Mouse (Mus musculus) hindbrain, embryonic 14.5 days (tissue): Measurements from ENCODE around the gene Majin. TPM values are rescaled to one million over a fixed set of nuclear protein-coding genes. Genes with fewer than 3 reads are reported as not detected.

Experiments
- ATAC-seq: fragments of 200-750 bp; cut with Nextera tagmentation; 2 replicates; pipeline ENCODE4 v1.8.0; 2017; ENCODE audit warnings: moderate number of reproducible peaks, mild to moderate bottlenecking, moderate TSS enrichment, moderate library complexity; ENCODE audit not compliant: low FRiP score
- DNase-seq: peaks from one replicate; pipeline ENCODE4 v3.0.0-alpha.2; 2015; ENCODE audit warnings: low spot score
- H3K27ac ChIP-seq: fragments of 300-500 bp; sonication (generic); 2 replicates; pipeline ENCODE4 v1.5.1; 2014; ENCODE audit warnings: mild to moderate bottlenecking, moderate library complexity
- H3K27me3 ChIP-seq: fragments of 300-500 bp; sonication (generic); 2 replicates; pipeline ENCODE4 v1.6.1; 2014; ENCODE audit warnings: mild to moderate bottlenecking, low read length, mixed read lengths; ENCODE audit not compliant: control insufficient read depth, insufficient read depth
- H3K36me3 ChIP-seq: fragments of 300-500 bp; sonication (generic); replicated peaks from 2 replicates; pipeline ENCODE4 v1.6.1; 2014; ENCODE audit not compliant: control insufficient read depth, insufficient read depth
- H3K4me1 ChIP-seq: fragments of 300-500 bp; sonication (generic); replicated peaks from 2 replicates; pipeline ENCODE4 v1.6.1; 2014; ENCODE audit warnings: antibody characterized with exemption, low read length, mixed read lengths; ENCODE audit not compliant: control insufficient read depth, insufficient read depth
- H3K4me2 ChIP-seq: fragments of 300-500 bp; sonication (generic); replicated peaks from 2 replicates; pipeline ENCODE4 v1.6.1; 2014; ENCODE audit warnings: mild to moderate bottlenecking, moderate library complexity
- H3K4me3 ChIP-seq: fragments of 300-500 bp; sonication (generic); replicated peaks from 2 replicates; pipeline ENCODE4 v1.5.1; 2014; ENCODE audit warnings: mild to moderate bottlenecking, low read length
- H3K9ac ChIP-seq: fragments of 300-500 bp; sonication (generic); 2 replicates; pipeline ENCODE4 v1.6.1; 2014
- H3K9me3 ChIP-seq: fragments of 300-500 bp; sonication (generic); 2 replicates; pipeline ENCODE4 v1.6.1; 2016; ENCODE audit warnings: low read length; ENCODE audit not compliant: control insufficient read depth
- WGBS: fragments of 180-500 bp; shearing (Covaris S2); extraction: QIAGEN DNeasy Blood & Tissue Kit; methylation state at CpG from one replicate; pipeline ENCODE4 v1.1.7; 2014; 5-methylcytosine and 5-hydroxymethylcytosine counted together
- polyA plus RNA-seq: library from polyadenylated mRNA; unstranded; fragments of >200 nt; fragmentation: Nextera tagmentation; extraction: Ambion mirVana; gene quantifications from 2 replicates; pipeline ENCODE4 v1.2.1, GENCODE M21; 2014

The Majin gene
- polyA plus RNA-seq, 1 experiment from 2014 or later = not detected

DNA sequence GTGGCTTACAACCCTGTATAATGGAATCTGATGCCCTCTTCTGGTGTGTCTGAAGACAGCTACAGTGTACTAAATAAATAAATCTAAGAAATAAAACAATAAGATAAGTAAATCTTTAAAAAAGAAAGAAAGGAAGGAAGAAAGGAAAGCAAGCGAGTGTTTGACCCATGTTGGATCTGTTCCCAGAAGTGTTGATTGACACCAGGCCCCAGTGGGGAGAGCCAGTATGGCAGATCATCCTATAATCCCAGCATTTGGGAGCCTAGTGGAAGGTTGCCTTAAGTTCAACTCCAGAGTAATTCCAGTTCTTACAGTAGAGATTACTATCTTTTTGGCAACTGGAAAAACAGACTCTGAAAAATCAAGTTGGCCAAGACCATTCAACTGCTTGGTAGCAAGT lies 61.6 kb downstream of the Majin start:
- no peak overlapping the region for H3K4me3 ChIP-seq
- ATAC-seq (no peak), DNase-seq (no peak)
- no peaks in the 10 kb centered on the region for H3K27me3 ChIP-seq
- H3K4me1 ChIP-seq = peaks cover 9% of the 10 kb centered on the region
- 71% methylated on average over 1 of the region's 1 CpGs for WGBS
- no peak overlapping the region for H3K9ac ChIP-seq
- H3K27ac ChIP-seq = no peak overlapping the region
- H3K4me2 ChIP-seq = no peak overlapping the region
- H3K9me3 ChIP-seq = no peaks in the 10 kb centered on the region
- peaks cover 61% of the 10 kb centered on the region for H3K36me3 ChIP-seq

DNA sequence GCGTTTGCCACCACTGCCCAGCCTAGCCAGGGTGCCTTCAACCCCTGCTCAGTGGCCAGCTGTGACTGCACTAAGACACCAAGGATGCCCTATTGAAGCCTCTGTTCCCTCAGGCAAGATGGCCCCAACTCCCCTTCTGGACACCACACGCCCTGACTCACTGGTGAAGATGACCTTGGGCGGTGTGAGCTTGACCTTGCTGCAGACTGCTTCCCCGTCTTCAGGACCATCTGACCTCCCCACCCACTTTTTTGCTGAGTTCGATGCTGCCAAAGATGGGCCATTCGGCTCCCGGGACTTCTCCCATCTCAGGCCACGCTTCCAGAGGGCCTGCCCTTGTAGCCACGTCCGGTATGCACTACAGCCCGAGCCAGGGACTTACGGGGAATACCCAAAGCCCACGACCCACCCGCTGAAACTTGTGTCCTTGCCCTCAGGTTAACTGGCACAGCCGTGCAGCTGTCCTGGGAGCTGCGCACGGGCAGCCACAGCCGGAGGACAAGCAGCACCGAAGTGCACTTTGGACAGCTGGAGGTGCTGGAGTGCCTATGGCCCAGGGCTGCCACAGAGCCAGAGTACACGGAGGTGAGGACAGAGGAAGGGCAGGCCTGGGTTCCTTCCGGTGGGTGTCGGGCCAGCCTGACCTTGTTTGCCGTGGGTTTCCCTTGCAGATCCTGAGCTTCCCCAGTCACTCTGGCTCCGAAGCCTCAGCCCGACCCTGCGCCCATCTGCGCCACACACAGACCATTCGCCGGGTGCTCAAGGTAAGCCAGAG lies 63.5 kb downstream of the Majin start:
- H3K36me3 ChIP-seq = peaks cover 79% of the 10 kb centered on the region
- H3K4me3 ChIP-seq = no peak overlapping the region
- WGBS = 94% methylated on average over 29 of the region's 29 CpGs
- H3K4me1 ChIP-seq = peaks cover 2% of the 10 kb centered on the region
- DNase-seq (no peak), ATAC-seq (no peak)
- no peak overlapping the region for H3K4me2 ChIP-seq
- H3K9me3 ChIP-seq = no peaks in the 10 kb centered on the region
- no peak overlapping the region for H3K27ac ChIP-seq
- H3K9ac ChIP-seq = no peak overlapping the region
- H3K27me3 ChIP-seq = no peaks in the 10 kb centered on the region

DNA sequence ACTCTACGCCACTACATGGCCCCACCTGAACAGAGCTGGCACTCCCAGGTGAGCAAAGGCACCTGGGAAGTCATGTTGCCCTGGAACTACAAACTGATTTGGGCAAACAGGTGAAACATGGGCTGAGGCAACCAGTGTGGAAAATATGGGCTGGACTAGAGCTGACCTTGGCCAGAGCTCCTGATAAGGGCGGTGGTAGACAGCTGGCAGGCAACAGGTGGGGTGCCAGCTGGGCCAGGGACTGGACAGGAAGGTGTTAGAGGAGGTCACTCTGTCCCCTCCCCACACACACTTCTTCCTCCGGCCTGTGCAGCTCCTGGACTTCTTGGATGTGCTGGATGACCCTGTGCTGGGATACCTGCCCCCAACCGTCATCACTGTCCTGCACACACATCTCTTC lies 68.8 kb downstream of the Majin start:
- no peak overlapping the region for H3K27ac ChIP-seq
- H3K9me3 ChIP-seq = no peaks in the 10 kb centered on the region
- H3K4me1 ChIP-seq = no peaks in the 10 kb centered on the region
- peaks cover 89% of the 10 kb centered on the region for H3K36me3 ChIP-seq
- no peak overlapping the region for H3K9ac ChIP-seq
- DNase-seq (no peak), ATAC-seq (no peak)
- 88% methylated on average over 4 of the region's 4 CpGs for WGBS
- H3K4me2 ChIP-seq = no peak overlapping the region
- H3K27me3 ChIP-seq = no peaks in the 10 kb centered on the region
- no peak overlapping the region for H3K4me3 ChIP-seq

DNA sequence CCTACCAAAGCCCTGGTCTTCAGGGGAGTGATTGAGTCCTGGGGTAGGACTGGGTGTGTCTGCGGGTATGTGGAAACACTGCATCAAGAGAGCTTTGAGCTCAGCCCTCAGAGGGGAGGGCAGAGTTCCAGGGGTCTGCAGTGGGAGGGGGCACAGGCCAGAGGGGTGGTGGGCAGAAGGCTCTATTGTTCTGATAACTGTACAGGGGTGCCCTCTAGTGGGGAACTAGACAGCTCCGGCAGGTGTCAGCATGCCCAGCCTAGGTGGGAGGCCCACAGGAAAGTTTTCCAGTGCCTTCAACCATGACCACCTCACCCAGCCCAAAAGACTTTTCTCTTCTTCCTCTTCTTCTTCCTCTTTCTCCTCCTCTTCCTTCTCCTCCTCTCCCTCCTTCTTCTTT lies 76.2 kb downstream of the Majin start:
- Histone ChIP-seq H3K9ac (no peak overlapping the region), H3K4me3 (no peak overlapping the region), H3K4me2 (no peak overlapping the region), H3K4me1 (no peaks in the 10 kb centered on the region), H3K9me3 (no peaks in the 10 kb centered on the region), H3K27me3 (no peaks in the 10 kb centered on the region), H3K36me3 (peaks cover 70% of the 10 kb centered on the region), H3K27ac (no peak overlapping the region)
- WGBS = 89% methylated on average over 2 of the region's 2 CpGs
- ATAC-seq (no peak), DNase-seq (peak; percentile 39)

DNA sequence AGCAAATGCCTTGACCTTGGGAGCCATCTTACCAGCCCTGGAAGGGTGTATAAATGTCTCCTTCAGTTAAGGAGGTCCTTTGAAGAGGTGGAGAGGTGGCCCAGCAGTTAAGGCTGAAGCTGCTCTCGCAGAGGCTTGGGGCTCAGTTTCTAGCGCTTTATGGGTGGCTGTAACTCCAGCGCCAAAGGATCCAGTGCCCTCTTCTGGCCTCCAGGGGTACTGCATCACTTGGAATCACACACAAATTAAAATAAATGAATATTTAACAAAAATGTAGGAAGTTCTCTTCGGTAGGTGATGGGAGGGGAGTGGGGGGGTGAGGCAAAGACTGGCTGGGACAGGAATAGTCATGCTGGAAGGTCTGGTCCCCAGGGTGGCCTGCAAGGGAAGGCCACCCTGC lies 76.8 kb downstream of the Majin start:
- H3K27me3 ChIP-seq = no peaks in the 10 kb centered on the region
- H3K9me3 ChIP-seq = no peaks in the 10 kb centered on the region
- peaks cover 65% of the 10 kb centered on the region for H3K36me3 ChIP-seq
- no peak overlapping the region for H3K4me3 ChIP-seq
- no peak overlapping the region for H3K9ac ChIP-seq
- no peak overlapping the region for H3K4me2 ChIP-seq
- H3K27ac ChIP-seq = no peak overlapping the region
- H3K4me1 ChIP-seq = no peaks in the 10 kb centered on the region
- no peak for DNase-seq
- 83% methylated on average over 4 of the region's 4 CpGs for WGBS
- no peak for ATAC-seq

DNA sequence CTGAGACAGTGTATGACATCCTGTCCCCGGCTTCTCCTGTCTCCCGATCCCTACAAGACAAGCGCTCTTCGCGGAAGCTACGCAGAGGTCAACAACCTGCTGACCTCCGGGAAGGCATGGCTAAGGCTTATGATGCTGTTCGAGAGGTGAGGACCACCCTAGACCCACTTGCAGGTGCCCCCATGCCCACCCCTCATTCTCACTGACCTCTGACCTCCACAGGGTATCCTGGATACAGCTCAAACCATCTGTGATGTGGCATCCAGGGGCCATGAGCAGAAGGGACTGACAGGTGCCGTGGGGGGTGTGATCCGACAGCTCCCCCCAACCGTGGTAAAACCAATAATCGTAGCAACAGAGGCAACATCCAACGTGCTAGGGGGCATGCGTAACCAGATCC lies 77.2 kb downstream of the Majin start:
- Histone ChIP-seq H3K9me3 (no peaks in the 10 kb centered on the region), H3K4me1 (no peaks in the 10 kb centered on the region), H3K4me3 (no peak overlapping the region), H3K27me3 (no peaks in the 10 kb centered on the region), H3K4me2 (no peak overlapping the region), H3K27ac (no peak overlapping the region), H3K9ac (no peak overlapping the region), H3K36me3 (peaks cover 61% of the 10 kb centered on the region)
- ATAC-seq (no peak), DNase-seq (no peak)
- 94% methylated on average over 14 of the region's 14 CpGs for WGBS

DNA sequence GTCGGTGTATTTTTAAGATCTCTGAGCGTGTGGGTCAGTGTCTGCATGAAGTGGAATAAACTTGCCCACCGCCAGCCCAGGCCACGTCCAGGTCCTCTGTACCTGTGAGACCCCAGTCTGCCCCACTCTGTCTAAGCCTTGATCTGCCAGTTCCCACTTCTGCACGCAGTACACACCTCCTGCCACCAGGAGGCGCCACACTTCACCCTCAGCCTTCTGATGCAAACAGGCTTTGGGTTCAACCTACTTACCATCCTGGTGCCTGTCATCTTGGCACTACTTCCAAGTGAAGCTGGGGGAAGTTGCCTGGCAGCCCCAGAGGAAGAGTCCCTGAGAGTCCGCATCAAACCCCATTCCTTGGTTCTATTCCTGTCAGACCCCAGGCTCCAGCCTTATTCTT lies 78.0 kb downstream of the Majin start:
- WGBS = 61% methylated on average over 7 of the region's 7 CpGs
- ATAC-seq (no peak), DNase-seq (peak; percentile 66)
- Histone ChIP-seq H3K9me3 (no peaks in the 10 kb centered on the region), H3K36me3 (peaks cover 53% of the 10 kb centered on the region), H3K9ac (no peak overlapping the region), H3K4me1 (no peaks in the 10 kb centered on the region), H3K27me3 (no peaks in the 10 kb centered on the region), H3K27ac (no peak overlapping the region), H3K4me2 (no peak overlapping the region), H3K4me3 (no peak overlapping the region)

DNA sequence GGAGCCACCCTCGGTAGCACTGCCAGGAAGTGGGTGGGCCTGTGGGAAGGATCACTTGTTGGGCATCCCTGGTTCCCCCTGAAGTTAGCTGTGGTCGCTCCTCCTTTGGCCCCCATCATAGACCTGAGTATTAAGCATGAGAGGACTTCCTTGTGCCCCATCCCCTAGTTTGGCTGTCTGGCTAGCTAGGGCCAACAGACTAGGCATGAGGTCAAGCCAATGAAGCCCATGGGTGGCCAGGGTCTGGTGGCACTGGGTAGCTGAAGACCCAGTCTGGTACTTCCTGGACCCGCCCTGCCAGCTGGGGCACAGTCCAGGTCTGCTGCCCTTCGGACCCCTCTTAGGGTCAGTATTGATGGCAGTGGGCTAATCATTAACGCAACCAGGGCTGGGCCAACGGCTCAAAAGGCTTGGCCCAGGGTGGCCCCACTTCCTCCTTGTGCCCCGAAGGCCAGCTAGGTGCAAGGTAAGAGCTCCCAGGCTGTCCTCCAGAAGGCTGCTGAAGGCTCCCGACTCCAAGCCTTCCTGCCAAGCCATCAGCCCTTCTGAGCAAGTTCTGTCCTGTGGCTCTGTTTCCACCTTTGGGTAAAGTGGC lies 78.7 kb downstream of the Majin start:
- DNase-seq = no peak
- Histone ChIP-seq H3K4me2 (no peak overlapping the region), H3K9me3 (no peaks in the 10 kb centered on the region), H3K4me3 (no peak overlapping the region), H3K36me3 (peaks cover 45% of the 10 kb centered on the region), H3K9ac (no peak overlapping the region), H3K27me3 (no peaks in the 10 kb centered on the region), H3K27ac (no peak overlapping the region), H3K4me1 (no peaks in the 10 kb centered on the region)
- no peak for ATAC-seq
- WGBS = 78% methylated on average over 8 of the region's 8 CpGs

DNA sequence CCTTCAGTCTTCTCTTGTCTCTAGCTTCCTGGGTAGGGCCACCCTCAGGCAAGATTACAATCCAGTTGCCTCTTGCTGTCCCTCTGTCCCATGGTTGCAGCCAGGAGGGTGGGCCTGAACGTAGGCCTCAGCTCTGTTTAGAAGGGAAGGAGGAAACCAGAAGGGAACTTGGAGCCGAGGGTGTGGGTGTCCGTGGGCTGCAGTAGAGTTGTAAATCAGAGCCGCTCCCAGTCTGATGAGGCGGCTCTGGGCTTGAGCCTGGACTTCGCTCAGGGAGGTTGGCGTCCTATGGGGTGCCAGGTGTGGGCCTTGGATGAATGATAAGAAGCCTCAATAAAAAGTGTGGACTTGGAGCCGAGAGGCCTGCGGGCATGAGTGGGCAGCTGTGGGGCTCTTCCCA lies 80.0 kb downstream of the Majin start:
- Histone ChIP-seq H3K4me1 (no peaks in the 10 kb centered on the region), H3K36me3 (peaks cover 33% of the 10 kb centered on the region), H3K4me3 (no peak overlapping the region), H3K27me3 (no peaks in the 10 kb centered on the region), H3K9ac (no peak overlapping the region), H3K9me3 (no peaks in the 10 kb centered on the region), H3K4me2 (no peak overlapping the region), H3K27ac (no peak overlapping the region)
- ATAC-seq = no peak
- WGBS = 78% methylated on average over 9 of the region's 9 CpGs
- no peak for DNase-seq
